Mouse (Mus musculus) layer of hippocampus, adult 9-10 months (tissue): ENCODE data around the gene Chrm5.

ENCODE experiments used
- DNase-seq: peaks from one replicate; pipeline ENCODE4 v3.0.0; 2022; ENCODE audit warnings: low spot score

Chrm5 gene

DNA sequence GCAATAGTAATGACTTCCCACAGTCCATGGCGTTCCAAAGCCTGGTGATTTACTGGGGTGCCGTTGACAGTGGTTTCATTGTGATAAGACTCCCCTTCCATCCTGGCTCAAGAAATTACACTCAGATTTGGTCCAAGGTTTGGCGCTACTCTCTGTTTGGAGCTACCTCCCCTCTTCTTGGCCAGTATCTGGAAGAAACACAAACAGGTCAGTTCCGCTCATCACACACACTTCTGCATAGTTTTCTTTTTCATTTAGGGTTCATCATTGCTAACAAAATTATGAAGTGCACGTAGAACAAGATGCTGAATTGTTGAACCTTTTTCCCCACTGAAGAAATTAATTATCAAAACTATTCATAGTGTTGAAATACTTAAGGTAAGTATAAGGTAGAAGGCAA is at the start of gene Chrm5:
Gene Chrm5, minus strand, starts transcription at position 101 of the 400 bp plus-strand sequence.
- no peak for DNase-seq

DNA sequence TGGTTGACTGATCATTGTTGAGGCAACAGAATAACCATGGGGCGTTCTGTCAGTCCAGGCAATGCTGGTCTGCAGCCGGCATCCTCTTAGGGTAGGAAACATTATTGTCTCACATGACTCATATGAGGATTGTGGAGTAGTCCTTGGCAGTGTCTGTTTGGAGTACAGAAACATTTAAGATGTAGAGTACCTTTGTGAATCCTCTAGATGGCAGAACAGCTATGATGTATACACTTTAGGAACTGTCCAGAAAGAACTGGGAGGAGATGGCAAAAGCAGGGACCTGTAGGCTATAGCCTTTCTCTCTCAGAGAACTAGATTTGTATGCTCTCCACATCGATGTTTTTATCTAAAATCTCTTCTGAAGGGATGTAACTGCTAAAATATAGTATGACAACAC is 46.4 kb upstream of the Chrm5 start:
- DNase-seq, result no peak

DNA sequence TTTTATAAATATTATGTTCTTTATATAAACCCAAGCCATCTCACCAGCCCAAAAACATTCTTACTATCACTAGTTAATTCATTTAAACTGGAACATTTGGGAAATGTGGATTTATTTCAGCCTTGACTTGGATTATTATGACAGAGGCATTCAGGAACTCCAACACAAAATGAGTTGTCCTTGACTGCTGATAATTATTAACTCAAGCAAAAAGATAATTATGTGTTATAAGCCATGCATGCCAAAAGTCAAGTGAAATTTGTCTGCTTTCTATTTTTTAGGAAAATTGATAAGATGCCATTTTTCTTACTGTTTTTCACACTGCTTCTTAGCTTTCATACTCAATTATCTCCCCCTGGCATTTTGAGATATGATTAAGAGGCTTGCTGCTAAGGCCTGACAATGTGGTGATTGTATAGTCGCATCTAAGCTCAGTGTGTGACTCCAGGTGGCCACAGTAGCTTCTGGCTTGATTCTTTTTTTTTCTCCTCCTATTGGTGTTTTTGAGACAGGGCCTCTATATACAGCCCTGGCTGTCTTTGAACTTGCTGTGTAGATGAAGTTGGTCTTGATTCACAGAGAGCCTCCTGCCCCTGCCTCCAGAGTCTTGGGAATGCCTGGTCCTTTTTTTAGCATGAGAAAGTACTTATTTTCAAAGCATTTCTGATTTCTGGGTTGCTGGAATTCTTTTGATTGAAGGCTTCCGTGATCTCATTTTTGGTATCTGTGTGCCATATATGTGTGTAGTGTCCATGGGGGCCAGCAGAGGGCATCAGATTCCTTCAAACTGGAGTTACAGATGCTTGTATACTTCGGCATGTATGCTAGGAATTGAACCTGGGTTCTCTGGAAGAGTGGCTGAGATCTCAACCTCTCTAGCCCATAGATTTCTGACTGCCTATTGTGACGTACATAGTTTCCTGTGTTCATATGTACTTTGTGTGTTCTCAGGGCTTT is 40.2 kb upstream of the Chrm5 start:
- DNase-seq, result no peak

DNA sequence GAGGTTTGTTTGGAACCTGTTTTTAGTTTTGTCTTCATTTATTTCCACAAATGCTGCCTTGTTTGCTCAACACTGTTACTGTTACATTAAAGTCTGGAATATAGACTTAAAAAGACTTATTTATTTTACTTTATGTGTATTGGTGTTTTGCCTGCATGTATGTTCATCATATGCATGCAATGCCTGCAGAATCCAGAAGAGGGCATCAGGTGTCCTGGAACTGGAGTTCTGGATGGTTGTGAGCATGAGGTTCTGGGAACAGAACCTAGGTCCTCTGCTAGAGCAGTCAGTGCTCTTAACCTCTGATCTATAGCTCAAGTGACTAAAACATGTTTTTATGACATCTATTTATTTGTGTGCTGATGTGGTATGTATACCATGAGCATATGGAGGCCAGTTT is 38.0 kb upstream of the Chrm5 start:
- no peak for DNase-seq

DNA sequence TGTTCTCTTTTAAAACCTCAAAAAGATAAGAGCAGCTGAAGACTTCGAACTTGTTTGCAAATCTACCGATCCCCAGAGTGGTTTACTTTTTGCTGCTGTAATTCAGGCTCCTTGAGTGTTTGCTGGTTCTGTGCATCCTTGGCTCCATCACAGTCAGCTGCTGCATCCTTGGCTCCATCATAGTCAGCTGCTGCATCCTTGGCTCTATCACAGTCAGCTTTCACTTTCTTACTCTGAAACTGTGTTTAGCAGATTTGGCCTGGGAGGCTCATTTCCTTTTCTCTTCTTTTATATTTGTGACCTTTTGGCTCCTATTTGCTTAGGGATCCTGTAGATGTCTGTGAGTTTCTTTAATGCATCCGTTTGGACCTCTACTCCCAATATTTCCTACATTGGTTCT is 36.6 kb upstream of the Chrm5 start:
- DNase-seq, result no peak

DNA sequence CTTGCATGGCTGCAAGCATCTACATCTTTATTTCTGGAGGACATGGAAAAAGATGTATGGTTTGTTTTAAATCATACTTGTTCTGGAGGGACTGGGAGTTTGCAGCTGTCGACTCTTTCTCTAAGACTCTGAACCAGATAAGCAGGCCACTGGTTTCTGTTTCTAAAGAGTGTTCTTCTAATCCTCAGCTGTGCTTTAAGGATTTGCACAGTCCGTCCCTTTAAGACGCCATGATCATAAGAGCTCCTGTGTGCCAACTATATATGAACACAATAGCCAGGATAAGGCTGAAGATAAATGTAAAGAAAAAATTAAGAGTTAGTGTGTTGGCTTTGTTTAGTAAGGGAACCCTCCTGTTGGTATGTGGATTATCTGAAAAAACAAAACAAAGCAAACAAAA is 36.2 kb upstream of the Chrm5 start:
- no peak for DNase-seq

DNA sequence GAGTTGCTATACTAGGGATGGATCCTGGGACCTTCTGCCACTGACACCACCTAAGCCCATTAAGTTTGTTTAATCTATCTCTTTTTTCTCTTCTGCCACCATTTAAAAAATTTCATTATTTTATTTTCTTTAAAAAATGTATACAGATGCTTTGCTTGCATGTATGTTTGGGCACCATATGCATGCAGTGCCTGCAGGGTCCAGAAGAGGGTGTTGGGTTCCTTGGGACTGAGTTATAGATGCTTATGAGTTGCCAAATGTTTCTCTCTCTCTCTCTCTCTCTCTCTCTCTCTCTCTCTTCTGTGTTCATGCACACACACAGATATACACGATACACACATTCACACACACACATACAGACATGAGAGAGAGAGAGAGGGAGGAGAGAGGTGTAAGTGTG is 32.5 kb upstream of the Chrm5 start:
- no peak for DNase-seq

DNA sequence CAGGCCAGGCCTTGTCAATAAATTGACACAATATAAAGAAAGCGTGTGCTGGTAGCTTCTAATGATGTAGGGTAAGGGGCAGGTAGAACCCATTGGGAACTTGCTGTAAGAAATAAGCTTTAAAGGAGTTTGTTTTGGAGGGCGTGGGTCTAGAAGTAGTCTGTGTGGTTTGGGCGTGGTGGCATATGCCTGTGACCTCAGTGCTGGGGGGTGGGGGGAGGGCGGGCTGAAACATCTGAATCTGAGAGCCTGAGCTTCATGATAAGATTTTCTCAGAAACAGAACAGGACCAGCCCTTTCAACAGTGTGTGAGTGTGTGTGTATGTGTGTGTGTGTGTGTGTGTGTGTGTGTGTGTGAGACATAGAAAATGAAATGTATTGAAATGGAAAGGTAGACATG is 29.6 kb upstream of the Chrm5 start:
- DNase-seq, result no peak

DNA sequence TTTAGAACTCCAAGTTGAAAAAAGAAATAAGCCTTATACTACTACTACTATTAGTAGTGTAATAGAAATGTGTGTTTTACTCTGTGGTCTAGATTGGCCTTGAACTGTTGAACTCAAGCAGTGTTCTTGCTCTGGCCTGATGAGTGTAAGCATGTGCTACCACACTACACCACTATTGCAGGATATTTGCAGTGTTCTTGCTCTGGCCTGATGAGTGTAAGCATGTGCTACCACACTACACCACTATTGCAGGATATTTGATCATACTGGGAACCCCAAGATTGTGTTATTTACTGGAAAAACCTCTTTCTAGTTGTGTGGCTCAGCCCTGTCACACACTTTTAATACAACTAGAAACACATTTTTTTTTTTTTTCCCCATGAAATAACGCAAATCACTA is 26.9 kb upstream of the Chrm5 start:
- no peak for DNase-seq

DNA sequence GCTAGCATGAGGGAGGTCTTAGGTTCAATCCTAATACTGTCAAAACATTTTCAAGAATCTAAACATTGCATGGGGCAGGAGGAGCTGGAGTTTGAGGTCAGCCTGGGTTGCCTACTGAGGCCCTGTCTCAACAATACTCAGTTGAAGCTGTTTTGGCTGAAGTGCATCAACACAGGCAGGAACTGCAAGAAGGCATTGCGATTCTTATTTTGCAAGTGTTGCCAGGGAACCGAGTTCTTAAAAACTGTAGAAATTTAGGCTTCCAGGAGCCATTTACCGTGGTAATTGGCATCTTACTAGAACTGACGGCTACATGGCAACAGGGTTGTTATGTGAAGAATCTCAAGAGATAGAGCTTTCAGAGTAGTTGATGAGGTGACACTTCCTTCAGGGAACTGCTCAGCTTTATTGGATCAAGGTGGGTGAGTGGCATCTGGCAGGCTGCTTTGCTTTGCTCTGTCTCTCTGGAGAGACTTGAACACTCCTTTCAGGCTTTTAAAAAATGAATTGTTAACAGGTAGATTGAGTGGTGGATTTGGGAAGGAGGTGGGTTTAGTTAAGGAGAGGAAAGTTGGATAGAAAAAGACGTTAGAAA is 26.4 kb upstream of the Chrm5 start:
- no peak for DNase-seq

DNA sequence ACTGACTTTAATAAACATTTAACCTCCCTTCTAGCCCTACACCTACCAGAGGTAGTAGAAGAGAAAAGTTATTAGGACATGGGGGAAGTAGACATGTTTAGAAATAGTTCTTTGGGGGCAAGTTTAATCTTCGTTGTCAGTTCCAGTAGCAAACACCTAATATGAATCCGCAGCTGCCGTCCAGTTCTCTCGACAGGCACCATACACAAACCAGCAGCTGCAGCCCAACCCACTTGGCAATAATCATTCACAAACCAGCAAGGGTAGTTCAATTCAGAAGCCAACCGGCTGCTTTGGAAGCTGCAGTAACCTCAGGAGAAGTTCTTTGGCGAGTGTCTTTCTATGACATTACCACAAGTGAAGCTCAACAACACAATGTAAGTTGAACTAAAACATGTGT is 23.4 kb upstream of the Chrm5 start:
- DNase-seq, result no peak

DNA sequence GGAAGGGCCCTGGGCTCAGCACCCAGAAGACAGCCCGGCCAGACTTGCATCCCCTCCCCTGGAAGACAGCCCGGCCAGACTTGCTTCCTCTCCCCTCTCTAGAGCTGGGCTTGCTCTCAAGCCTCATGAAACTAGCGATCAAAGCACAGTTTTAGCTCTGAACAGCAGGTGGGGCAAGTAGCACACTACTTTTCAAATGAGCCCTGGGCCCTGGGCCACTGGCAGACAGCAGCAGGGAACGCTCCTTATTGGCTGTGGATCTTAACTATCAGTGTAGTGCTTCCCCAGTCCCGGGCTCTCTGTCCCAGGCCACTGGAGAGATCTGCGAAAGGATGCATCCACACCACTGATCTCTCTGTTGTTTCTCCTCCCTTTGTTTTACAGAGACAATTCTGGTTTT is 20.6 kb upstream of the Chrm5 start:
- peak; percentile 68 for DNase-seq

DNA sequence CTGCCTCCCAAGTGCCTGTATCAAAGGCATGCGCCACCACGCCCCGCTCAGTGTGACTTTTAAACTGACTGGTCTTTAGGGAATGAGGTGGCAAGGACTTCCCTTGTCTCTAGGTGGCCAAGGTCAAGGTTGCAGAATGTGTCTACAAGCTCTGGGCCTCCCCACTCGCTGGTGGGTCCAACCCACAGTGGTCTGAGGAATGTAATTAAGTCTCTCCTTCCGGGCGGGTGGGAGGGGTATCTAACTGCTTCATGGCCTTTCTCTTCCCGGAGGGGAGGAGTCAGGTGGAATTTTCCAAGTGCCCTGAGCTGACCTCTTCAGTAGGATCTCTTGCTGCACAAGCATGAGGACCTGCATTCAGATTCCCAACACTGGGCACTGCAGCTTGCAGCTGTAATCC is 17.3 kb upstream of the Chrm5 start:
- no peak for DNase-seq

DNA sequence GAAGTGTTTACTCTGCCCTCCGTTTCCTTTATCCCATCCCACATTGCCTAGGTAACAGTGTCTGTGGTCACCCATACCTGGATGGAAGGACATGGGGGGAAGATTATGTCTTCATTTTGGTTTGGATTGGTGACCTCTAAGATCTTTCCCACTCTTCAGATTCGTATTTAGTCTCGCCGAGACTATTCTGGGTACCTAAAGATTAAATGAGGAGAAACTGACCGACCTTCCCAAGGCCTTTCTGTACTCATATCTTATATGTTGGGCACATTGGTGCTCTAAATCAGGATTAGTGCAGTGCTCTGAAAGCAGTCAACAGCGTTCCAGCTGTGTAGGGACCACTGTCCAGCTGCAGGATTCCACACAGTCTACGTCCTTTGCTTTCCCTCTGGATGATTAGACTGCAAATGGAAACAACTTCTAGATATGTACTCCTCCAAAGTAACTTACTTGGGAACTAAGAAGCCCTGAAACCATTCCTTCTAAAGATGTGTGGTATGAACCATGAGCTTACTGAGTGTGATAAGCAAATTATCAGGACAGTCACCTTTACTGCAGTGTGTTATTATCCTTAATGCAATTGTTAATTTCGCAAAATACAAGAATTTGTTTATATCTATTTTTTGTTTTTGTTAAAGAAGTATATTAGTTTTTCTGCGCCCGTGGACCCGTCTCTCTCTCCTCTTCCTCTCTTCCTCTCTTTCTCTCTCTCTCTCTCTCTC is 13.1 kb upstream of the Chrm5 start:
- no peak for DNase-seq

DNA sequence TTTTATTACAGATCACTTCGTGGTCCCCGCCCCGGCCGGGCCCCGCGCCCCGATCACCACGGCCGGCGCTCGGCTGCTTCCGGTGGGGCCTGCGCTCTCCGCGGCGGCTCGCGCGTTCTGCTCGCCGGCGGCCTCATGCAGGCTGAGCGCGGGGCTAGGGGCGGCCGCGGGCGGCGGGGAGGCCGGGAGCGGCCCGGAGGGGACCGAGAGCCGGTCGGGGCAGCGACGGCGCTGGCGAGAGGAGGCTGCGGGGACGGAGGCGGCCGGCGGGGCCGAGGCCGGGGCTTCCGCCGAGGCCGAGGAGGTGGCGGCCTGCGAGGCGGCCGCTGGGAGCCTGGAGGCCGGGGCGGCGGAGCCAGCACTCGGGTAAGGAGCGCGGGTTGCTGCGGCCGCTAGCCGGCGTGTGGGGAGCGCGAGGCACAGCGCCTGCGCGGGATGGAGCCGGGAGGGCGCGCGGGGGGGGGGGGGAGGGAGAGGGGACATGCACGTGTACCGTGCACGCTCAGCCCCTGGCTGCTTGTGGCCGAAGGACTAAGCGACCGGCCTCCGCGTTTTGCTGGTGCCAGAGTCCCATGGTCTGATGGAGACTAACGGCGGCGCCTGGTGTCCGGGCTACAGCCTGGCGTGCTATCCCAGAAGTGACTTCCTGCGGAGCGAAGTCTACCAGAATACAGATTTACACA is 12.4 kb upstream of the Chrm5 start, which contains the start of gene Aven:
Gene Aven, plus strand, starts transcription at position 109 of the 683 bp plus-strand sequence.
- DNase-seq, result no peak

DNA sequence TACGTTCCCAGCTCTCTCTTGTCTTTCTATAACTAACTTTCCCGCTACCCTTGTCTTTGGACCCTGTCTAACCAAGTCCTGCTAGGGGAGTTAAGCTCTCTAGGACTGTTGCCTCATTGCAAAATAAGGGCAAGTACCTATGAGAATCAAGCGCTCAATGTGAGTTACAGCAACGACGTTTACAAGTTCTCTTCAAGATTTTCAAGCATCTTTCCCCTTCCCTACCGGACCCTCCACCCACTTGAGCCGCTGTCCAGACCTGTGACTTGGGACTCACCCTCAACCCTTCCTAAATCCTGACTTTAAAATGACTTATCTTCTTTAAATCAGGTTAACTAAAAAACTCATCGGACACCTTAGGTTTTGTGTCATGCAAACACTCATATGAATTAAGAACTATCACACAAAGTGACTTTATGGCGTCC is 11.9 kb upstream of the Chrm5 start:
- no peak for DNase-seq

DNA sequence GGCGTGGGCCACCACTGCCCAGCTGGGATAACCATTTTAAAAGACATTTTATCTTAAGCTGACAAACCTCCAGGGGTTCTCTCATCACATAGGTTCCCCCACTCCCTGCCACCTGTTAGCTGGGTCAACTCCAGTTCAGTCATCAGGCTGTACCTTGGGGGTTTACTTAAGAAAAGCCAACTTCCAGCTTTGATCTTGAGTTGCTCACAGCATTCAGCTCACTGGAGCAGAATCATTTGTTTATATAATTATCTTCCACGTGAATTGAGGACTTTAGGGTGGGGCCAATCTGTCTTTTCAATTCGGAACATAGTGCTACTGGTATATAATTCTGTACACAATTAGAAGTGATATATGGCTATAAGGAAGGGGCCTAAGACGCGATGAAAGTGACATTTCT is 11.1 kb upstream of the Chrm5 start:
- DNase-seq, result no peak

DNA sequence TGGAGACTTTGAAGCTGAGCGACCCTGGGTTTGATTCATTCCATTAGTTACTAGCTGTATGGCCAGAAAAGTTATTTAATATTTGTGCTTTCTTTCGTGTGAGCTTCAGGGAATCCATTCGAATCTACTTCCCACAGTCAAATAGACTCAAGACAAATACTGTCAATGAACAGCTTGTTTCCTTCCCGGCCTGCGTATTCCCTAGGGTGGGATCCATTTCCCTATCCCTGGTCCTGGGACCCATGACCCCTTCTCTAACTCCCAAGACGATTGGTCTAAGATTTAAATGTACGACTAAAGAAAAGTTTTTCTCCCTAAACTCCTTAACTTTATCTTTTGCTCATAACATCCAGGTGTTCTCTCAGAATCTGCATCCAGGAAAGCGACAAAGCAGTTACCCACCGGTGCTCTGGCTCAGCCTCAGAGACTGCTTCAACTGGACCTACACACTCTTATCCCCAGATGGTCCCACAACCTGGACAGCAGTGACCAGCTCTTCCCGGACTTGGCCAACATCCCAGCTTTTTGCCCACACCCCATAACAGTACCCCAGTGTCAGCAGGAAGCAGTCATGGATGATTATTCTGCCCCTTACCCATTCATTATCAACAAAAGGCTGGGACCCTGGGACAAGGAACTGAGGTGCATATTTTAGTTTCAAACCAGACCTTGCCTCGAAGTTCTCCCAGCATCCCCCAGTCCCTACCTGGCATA is 10.1 kb upstream of the Chrm5 start:
- DNase-seq, result no peak

DNA sequence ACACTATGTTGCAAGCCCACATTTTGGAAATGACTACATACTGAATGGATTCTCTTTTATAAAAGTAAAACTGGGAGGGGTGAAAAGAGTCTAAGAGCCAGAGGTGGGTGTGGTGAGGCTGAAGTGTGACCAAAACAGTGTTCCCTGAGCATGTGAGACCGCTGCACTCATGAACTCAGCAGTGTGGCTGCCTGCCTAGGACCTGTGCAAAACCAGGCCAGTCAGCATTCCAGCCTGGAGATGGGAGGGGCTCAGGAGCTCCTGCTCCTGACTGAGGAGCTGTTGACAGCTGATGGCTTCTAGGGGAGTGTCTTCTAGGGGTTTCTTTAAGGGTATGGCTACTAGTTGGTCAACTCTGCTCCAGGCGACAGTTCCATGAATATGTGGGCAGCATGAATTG is 4.3 kb upstream of the Chrm5 start:
- no peak for DNase-seq

DNA sequence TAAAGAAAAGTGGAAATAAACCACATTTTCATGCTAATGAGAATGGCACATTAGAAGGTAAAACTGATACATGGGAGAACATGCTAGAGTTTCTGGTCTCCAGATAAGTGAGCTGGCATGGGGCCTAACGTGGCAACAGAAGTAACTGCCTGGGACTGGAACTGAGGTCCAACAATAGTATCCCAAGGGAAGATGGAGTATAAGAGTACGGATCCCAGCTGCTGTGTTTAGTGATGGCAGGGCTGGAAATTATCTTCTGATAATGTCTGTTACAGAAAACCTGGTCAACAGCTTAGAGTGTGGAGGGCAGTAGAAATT is 2.7 kb upstream of the Chrm5 start:
- DNase-seq, result no peak

DNA sequence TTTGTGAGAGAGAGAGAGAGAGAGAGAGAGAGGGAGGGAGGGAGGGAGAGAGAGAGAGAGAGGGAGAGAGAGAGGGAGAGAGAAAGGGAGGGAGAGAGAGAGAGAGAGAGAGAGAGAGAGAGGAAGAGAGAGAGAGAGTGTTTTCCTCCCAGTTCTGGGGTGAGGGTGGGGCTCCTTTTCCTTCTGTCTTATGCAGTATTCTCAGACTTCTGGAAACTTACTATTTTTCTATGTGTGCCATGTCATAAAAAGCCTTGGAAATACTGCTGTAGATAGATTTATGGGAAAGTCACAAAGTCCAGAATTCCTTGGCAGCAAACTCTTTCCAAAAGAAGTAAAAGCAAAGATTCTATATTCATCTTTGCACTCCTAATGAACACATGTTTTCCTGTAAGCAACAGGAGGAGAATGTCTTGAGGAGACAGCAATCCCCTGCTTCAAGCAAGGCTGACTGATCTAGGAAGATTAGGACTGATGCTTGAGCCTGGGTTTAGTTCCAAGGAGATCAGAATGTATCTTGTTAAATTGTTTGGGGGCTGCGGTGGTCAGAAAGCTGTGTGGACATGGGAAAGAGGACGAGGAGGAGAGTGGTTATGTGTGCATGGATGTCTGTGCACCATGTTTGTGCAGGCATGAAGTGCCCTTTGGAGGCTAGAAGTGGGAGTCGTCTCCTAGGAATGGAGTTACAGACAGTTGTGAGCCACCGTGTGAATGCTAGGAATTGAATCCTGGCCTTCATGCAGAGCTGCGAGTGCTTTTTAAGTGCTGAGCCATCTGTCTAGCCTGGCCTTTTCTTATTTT is 2.2 kb upstream of the Chrm5 start:
- no peak for DNase-seq
